Mouse (Mus musculus): ENCODE measurements around the gene Abhd12b.
A peak's percentile ranks its signal among the peaks of the same experiment; 100 is the strongest.

The Abhd12b gene

GRCm38 (mm10) chr12:70153842-70154241 lies at the start of gene Abhd12b:
Abhd12b (plus strand) TSS chr12:70154142.
- no peak for DNase-seq

- peak in 1 of 2 experiments; percentile 36 for DNase-seq
Observed at GRCm38 (mm10) chr12:70104199-70104598, 49.7 kb upstream of the Abhd12b start.

- DNase-seq: peak; percentile 63 to 77
Observed at GRCm38 (mm10) chr12:70104776-70105420, 49.0 kb upstream of the Abhd12b start.

- no peak for DNase-seq
Observed at GRCm38 (mm10) chr12:70105885-70106284, 48.1 kb upstream of the Abhd12b start.

GRCm38 (mm10) chr12:70106508-70106907 lies 47.4 kb upstream of the Abhd12b start:
- DNase-seq: peak in 1 of 2 experiments; percentile 46

- no peak for DNase-seq
Observed at GRCm38 (mm10) chr12:70108104-70108503, 45.8 kb upstream of the Abhd12b start.

GRCm38 (mm10) chr12:70109921-70110320 lies 44.0 kb upstream of the Abhd12b start:
- DNase-seq: peak; percentile 29 to 45

GRCm38 (mm10) chr12:70110375-70111116 lies 43.4 kb upstream of the Abhd12b start:
- peak; percentile 19 to 41 for DNase-seq

GRCm38 (mm10) chr12:70111117-70111366 lies 42.9 kb upstream of the Abhd12b start:
- DNase-seq: peak in 1 of 2 experiments; percentile 75

GRCm38 (mm10) chr12:70111367-70112089 lies 42.4 kb upstream of the Abhd12b start:
- peak; percentile 82 to 89 for DNase-seq

- DNase-seq: no peak
Observed at GRCm38 (mm10) chr12:70112090-70112383, 41.9 kb upstream of the Abhd12b start.

GRCm38 (mm10) chr12:70113351-70113750 lies 40.6 kb upstream of the Abhd12b start, which contains the start of gene Nin:
Nin (minus strand) TSS chr12:70113717.
- no peak for DNase-seq

GRCm38 (mm10) chr12:70117146-70117545 lies 36.8 kb upstream of the Abhd12b start:
- DNase-seq: no peak

GRCm38 (mm10) chr12:70118721-70119345 lies 35.1 kb upstream of the Abhd12b start:
- no peak for DNase-seq

- no peak for DNase-seq
Observed at GRCm38 (mm10) chr12:70119552-70119951, 34.4 kb upstream of the Abhd12b start.

GRCm38 (mm10) chr12:70126626-70127025 lies 27.3 kb upstream of the Abhd12b start:
- no peak for DNase-seq

GRCm38 (mm10) chr12:70129105-70129504 lies 24.8 kb upstream of the Abhd12b start:
- no peak for DNase-seq

- peak; percentile 50 to 69 for DNase-seq
Observed at GRCm38 (mm10) chr12:70131042-70131675, 22.8 kb upstream of the Abhd12b start.

GRCm38 (mm10) chr12:70134627-70135235 lies 19.2 kb upstream of the Abhd12b start:
- DNase-seq: peak; percentile 56 to 75

GRCm38 (mm10) chr12:70136185-70136756 lies 17.7 kb upstream of the Abhd12b start:
- DNase-seq: no peak

- no peak for DNase-seq
Observed at GRCm38 (mm10) chr12:70137095-70137494, 16.8 kb upstream of the Abhd12b start.

- no peak for DNase-seq
Observed at GRCm38 (mm10) chr12:70137626-70138025, 16.3 kb upstream of the Abhd12b start.
